Mouse (Mus musculus) cortical plate, adult 2 months (tissue): Measurements from ENCODE around the gene Zcchc8. TPM values are rescaled to one million over a fixed set of nuclear protein-coding genes. Genes with fewer than 3 reads are reported as not detected.

Experiments used
- H3K27ac ChIP-seq: fragments of 200-500 bp; 2 replicates; pipeline ENCODE4 v1.5.1; 2012; ENCODE audit warnings: low read length, control low read depth, inconsistent platforms; ENCODE audit not compliant: insufficient read depth
- H3K4me1 ChIP-seq: fragments of 200-500 bp; 2 replicates; pipeline ENCODE4 v1.6.1; 2011; ENCODE audit warnings: low read length; ENCODE audit not compliant: control insufficient read depth, insufficient read depth
- H3K4me3 ChIP-seq: fragments of 200-500 bp; 2 replicates; pipeline ENCODE4 v1.5.1; 2011; ENCODE audit warnings: mild to moderate bottlenecking, low read length, control low read depth; ENCODE audit not compliant: insufficient read depth
- CTCF ChIP-seq: fragments of 200-500 bp; IDR thresholded peaks from 2 replicates; pipeline ENCODE4 v1.5.1; 2011; ENCODE audit warnings: mild to moderate bottlenecking, control low read depth, low read length; ENCODE audit not compliant: insufficient read depth; ENCODE audit errors: extremely low read depth
- POLR2A ChIP-seq: fragments of 200-500 bp; IDR thresholded peaks from 2 replicates; pipeline ENCODE4 v1.6.1; 2011; ENCODE audit warnings: mild to moderate bottlenecking, low read length, control low read depth; ENCODE audit not compliant: insufficient read depth; ENCODE audit errors: extremely low read depth
- polyA plus RNA-seq: library from polyadenylated mRNA; depleted of rRNA; stranded (reverse); fragments of >200 nt; gene quantifications from 2 replicates; pipeline ENCODE4 v1.2.3, GENCODE M21; 2012

Gene Zcchc8
- polyA plus RNA-seq, 1 experiment, result 42.6 TPM

DNA sequence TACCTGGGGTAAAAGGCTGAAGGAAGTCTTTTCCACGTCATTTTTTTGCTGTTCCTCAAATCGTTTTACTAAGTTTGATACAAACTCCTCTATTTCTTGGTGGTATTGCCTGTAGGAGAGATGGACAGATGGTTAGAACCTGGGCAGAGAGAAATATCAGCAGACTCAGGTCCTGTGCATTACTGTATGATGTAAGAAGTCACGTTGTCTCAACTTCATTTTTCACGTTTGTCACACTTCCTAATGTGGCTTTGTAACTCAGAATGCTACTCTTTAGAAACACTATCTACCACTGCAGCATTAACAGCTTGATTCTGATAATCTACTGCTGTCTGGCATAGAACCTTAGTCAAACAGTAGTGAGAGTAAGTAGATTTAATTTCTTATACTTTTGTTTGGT, 6.3 kb downstream of the Zcchc8 start:
- Histone ChIP-seq H3K4me1 (peaks cover 2% of the 10 kb centered on the region; the same call in 1 of the 2 replicates), H3K4me3 (no peak overlapping the region), H3K27ac (no peak overlapping the region)
- TF ChIP-seq CTCF (no peak), POLR2A (no peak)

DNA sequence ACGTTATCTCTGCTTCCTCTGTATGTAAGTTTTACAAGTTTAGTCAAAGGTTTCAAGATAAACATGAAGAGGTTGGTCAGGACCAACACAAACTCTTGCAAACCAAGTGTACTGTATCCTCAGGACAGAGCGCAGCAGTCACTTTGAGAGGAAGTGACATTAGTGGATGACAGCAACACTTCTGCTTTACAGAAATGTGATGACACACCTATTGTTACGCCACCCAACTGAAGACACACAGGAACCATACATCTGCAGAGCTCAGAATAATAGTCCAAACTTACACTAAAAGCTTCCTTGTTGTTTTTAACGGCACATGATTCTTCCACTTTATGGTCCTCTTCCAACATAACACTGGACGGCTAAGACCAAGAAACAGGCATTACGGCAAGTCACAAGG, 7.1 kb downstream of the Zcchc8 start:
- peaks cover 2% of the 10 kb centered on the region; the same call in 1 of the 2 replicates for H3K4me1 ChIP-seq
- no peak for TF ChIP-seq CTCF
- TF ChIP-seq POLR2A, result no peak
- no peak overlapping the region for H3K4me3 ChIP-seq
- no peak overlapping the region for H3K27ac ChIP-seq

DNA sequence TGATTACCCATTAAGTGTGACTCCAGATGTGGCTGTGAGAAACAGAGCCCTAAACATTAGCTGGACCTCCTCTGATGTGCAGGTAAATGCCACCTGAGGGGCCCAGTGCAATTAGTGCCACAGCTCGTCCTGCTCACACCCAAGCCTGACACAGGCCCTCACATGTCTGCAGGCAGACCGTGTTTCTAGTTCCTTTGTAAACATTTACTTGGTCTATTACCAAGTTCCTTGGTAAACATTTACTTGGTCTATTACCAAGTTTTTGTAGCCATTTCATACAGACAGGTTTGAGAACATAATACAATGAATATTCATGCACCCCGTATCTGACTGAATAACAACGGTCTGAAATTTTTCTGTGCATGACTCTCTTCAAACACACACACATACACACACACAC, 11.3 kb downstream of the Zcchc8 start:
- H3K4me1 ChIP-seq, result no peaks in the 10 kb centered on the region
- H3K4me3 ChIP-seq, result no peak overlapping the region
- H3K27ac ChIP-seq, result no peak overlapping the region
- TF ChIP-seq POLR2A, result no peak
- TF ChIP-seq CTCF, result no peak

DNA sequence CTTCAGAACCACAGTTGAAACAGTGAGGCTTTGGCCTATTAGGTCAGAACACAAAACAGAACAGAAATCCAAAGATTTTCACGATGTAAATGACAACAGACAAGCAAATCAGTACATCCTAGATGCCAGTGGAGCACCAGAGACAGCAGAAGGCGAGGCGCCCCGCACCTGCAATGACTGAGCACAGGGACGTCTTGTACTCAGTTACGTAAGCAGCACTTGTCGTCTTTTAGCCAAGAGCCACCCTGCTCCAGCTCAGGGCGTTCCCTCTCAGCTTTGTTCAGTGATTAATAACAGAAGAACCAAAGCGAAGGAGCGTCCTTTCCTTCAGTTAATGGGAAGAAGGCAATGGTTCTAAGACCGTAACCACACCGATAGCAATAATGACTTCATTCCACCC, 12.3 kb downstream of the Zcchc8 start:
- TF ChIP-seq POLR2A (no peak), CTCF (no peak)
- Histone ChIP-seq H3K4me3 (no peak overlapping the region), H3K27ac (no peak overlapping the region), H3K4me1 (no peaks in the 10 kb centered on the region)

DNA sequence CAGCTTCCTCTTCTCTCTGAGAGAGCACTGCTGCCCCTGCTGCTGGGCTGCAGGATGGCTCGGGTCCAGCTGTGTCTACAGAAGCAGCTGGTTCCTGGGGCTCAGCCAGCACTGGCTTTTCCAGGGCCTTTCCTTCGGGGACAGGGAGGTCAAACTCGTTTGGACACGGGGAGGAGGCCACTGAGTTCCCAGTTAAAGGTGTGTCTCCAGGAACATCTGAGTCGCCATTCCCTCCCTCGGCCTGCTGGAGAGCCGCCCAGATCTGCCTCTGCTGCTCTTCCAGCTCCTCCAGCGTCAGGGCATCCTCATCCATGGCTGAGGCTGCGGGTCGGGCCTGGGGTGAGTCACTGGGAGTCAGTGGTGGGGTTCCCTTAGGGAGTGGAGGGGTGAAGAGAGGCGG, 20.3 kb downstream of the Zcchc8 start:
- TF ChIP-seq CTCF (no peak), POLR2A (no peak)
- no peak overlapping the region for H3K4me3 ChIP-seq
- H3K27ac ChIP-seq, result no peak overlapping the region
- no peaks in the 10 kb centered on the region for H3K4me1 ChIP-seq

DNA sequence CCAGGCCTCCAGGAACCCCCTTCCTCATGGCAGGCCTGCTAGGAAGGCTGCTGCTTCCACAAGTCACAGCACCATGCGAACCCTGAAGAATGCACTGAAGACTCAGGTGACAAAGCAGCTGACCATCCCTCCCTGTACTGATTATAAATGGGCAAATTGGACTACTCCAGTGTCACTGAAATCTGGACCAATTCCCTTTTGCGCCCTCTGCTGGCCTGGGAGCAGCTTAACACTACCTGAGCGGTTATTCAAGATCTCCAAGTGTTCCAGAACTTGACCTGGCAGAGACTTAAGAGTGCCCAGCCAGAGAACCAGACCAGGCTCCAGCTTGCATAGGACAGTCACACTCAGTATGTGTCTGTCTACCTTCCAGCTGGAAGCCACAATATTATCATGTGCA, 21.7 kb downstream of the Zcchc8 start:
- no peak overlapping the region for H3K27ac ChIP-seq
- TF ChIP-seq CTCF (peak; percentile 73), POLR2A (no peak)
- H3K4me1 ChIP-seq, result no peaks in the 10 kb centered on the region
- H3K4me3 ChIP-seq, result no peak overlapping the region

DNA sequence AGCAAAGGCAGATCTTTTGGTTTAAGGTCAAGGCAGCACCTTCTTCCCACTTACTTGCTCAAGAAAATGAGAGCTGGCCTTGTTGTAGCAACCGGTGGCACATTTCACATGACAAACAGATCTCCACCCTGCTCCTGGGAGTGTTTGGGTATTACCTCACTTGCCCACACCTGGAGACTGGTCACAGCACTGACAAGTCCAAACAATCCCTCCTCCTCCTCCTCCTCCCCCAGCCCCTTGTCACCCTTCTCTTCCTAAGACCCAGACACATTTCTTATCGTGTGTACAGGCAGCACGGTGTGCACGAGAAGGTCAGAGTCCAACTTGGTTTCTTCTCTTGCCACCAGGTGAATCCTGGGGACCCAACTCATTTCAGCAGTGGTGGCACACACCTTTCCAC, 23.9 kb downstream of the Zcchc8 start:
- TF ChIP-seq CTCF, result no peak
- no peak for TF ChIP-seq POLR2A
- no peaks in the 10 kb centered on the region for H3K4me1 ChIP-seq
- no peak overlapping the region for H3K27ac ChIP-seq
- no peak overlapping the region for H3K4me3 ChIP-seq

DNA sequence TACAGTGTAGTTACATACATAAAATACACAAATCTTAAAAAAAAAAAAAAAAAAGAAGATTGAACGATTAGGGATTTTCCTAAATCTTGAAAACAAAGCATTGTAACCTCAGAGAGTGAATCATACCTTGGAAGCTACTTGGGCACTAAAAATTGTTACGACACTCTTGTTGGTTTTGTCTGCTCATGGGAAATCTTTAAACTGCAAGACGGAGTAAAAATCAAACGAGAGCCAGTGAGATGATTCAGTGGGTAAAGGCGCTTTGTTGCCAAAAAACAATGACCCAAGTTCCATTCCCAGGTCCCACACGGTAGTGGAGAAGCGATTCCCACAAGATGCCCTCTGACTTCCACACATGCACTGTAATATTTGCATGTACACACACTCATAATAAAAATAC, 24.7 kb downstream of the Zcchc8 start:
- H3K27ac ChIP-seq, result no peak overlapping the region
- no peak overlapping the region for H3K4me3 ChIP-seq
- TF ChIP-seq CTCF, result no peak
- TF ChIP-seq POLR2A, result no peak
- no peaks in the 10 kb centered on the region for H3K4me1 ChIP-seq

DNA sequence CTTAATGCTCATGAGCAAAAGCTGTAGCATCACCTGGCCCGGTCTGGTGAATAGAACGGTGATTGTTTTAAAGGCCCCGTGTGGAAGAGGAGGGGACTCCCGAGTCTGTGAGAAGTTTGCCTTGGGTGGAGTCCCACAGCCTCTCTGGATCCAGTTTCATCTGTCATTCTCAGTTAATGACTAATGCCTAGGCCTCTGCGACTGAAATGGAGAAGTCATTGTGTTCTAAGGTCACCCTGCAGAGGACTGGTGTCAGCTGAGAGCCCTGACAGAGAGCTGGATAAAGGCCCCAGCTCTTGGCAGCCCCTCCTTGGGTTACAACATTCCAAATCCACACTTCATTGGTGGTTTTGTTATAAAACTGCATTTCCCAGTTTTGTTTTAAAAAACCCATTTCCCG, 26.4 kb downstream of the Zcchc8 start:
- no peak overlapping the region for H3K27ac ChIP-seq
- no peak for TF ChIP-seq POLR2A
- TF ChIP-seq CTCF, result no peak
- H3K4me1 ChIP-seq, result no peaks in the 10 kb centered on the region
- no peak overlapping the region for H3K4me3 ChIP-seq

DNA sequence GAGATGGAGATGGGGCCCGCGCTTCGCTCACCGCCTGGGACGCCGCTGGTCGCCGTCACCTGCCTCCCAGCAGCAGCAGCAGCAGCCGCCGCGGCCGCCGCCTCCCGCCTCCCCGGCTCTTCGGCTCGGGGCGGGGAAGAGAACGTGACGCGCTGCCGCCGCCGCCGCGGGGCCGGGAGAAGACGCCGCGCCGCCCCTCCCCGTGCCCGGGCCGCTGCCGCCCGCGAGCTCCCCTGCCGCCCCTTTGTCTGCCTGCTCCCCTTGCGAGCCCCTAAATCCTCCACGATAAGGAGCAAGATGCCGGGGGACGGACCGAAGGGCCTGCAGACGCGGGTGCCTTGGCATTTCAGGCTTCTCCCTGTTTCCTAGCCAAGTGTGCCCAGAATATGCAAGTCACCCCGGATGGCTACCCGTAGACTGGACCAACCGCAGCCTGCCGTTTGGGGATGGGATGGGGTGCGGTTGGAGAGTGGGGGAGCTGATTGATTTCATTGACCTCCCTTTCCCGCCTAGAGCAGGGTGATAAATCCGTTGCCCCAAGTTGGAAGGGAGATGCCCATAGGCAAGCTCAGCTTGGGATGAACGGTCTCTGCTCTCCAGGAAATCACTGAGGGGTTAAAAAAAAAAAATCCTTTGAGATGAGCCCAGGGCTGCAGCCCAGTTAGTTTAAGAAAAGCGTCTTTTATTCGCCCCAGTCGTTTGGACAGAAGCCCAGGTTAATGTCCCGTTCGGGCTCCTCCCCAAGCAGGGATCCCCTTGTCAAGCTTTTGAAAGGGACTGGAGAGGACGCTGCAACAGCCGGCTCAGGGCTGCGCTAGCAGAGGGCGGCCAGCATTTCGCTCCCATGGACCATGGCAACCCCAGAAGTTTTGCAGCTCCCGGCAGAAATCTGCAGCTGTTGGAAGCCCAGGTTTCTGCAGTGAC, 36.4 kb downstream of the Zcchc8 start, which contains the start of gene Clip1:
Gene Clip1, minus strand, starts transcription at position 398 of the 924 bp plus-strand sequence.
- Histone ChIP-seq H3K4me3 (peak within 1 kb of the TSS; percentile 65), H3K4me1 (peaks cover 11% of the 10 kb centered on the region; the same call in 1 of the 2 replicates), H3K27ac (peak within 1 kb of the TSS; percentile 100)
- TF ChIP-seq CTCF, result no peak
- TF ChIP-seq POLR2A, result peak; percentile 57
